Mouse (Mus musculus) hindbrain, embryonic 16.5 days (tissue): ENCODE measurements around the gene Krt222. TPM values are rescaled to one million over a fixed set of nuclear protein-coding genes. Genes with fewer than 3 reads are reported as not detected.

Source experiments
- ATAC-seq: fragments of 200-750 bp; cut with Nextera tagmentation; 2 replicates; pipeline ENCODE4 v1.8.0; 2017; ENCODE audit warnings: moderate TSS enrichment, moderate library complexity
- H3K27ac ChIP-seq: fragments of 300-500 bp; sonication (generic); 2 replicates; pipeline ENCODE4 v1.5.1; 2014; ENCODE audit warnings: low read depth, mild to moderate bottlenecking, control low read depth, low read length, moderate library complexity
- H3K27me3 ChIP-seq: fragments of 300-500 bp; sonication (generic); replicated peaks from 2 replicates; pipeline ENCODE4 v1.6.1; 2014; ENCODE audit warnings: low read length; ENCODE audit not compliant: control insufficient read depth, insufficient read depth
- H3K36me3 ChIP-seq: fragments of 300-500 bp; sonication (generic); 2 replicates; pipeline ENCODE4 v1.6.1; 2014; ENCODE audit warnings: mild to moderate bottlenecking, low read length, moderate library complexity, mixed read lengths; ENCODE audit not compliant: control insufficient read depth, insufficient read depth
- H3K4me1 ChIP-seq: fragments of 300-500 bp; sonication (generic); 2 replicates; pipeline ENCODE4 v1.6.1; 2014; ENCODE audit warnings: low read depth, low read length; ENCODE audit not compliant: control insufficient read depth, insufficient read depth
- H3K4me2 ChIP-seq: fragments of 300-500 bp; sonication (generic); 2 replicates; pipeline ENCODE4 v1.6.1; 2014; ENCODE audit warnings: mild to moderate bottlenecking, low read length, control low read depth, moderate library complexity
- H3K4me3 ChIP-seq: fragments of 300-500 bp; sonication (generic); 2 replicates; pipeline ENCODE4 v1.5.1; 2014; ENCODE audit warnings: mild to moderate bottlenecking, low read length, control low read depth, moderate library complexity
- H3K9ac ChIP-seq: fragments of 300-500 bp; sonication (generic); 2 replicates; pipeline ENCODE4 v1.6.1; 2014; ENCODE audit warnings: low read depth, mild to moderate bottlenecking, control low read depth, low read length, moderate library complexity
- H3K9me3 ChIP-seq: fragments of 300-500 bp; sonication (generic); 2 replicates; pipeline ENCODE4 v1.6.1; 2014; ENCODE audit warnings: mild to moderate bottlenecking, low read length, moderate library complexity; ENCODE audit not compliant: control insufficient read depth
- WGBS: fragments of 180-500 bp; shearing (Covaris S2); extraction: QIAGEN DNeasy Blood & Tissue Kit; methylation state at CpG from one replicate; pipeline ENCODE4 v1.1.7; 2014; 5-methylcytosine and 5-hydroxymethylcytosine counted together
- polyA plus RNA-seq: library from polyadenylated mRNA; unstranded; fragments of >200 nt; fragmentation: Nextera tagmentation; extraction: Ambion mirVana; gene quantifications from 2 replicates; pipeline ENCODE4 v1.2.1, GENCODE M21; 2015

Krt222 gene
- polyA plus RNA-seq, 1 experiment from 2014 or later = 14.3 TPM

- WGBS = 0% methylated on average over 31 of the region's 31 CpGs
- Histone ChIP-seq H3K4me1 (peaks cover 25% of the 10 kb centered on the region), H3K9ac (peak overlapping the region; percentile 99), H3K4me3 (peak overlapping the region; percentile 90), H3K36me3 (peaks cover 7% of the 10 kb centered on the region; the same call in 1 of the 2 replicates), H3K27ac (peak overlapping the region; percentile 98), H3K9me3 (no peaks in the 10 kb centered on the region), H3K4me2 (peak overlapping the region; percentile 90), H3K27me3 (no peaks in the 10 kb centered on the region)
- ATAC-seq = peak; percentile 72
These were observed 14.1 kb downstream of the Krt222 start for GRCm38 (mm10) chr11:99229641-99230260.

GRCm38 (mm10) chr11:99226298-99226697, 17.6 kb downstream of the Krt222 start:
- Histone ChIP-seq H3K4me1 (peaks cover 18% of the 10 kb centered on the region), H3K9ac (no peak overlapping the region), H3K9me3 (no peaks in the 10 kb centered on the region), H3K27ac (no peak overlapping the region), H3K27me3 (no peaks in the 10 kb centered on the region), H3K36me3 (peaks cover 9% of the 10 kb centered on the region; the same call in 1 of the 2 replicates), H3K4me2 (no peak overlapping the region), H3K4me3 (no peak overlapping the region)
- 91% methylated on average over 5 of the region's 5 CpGs for WGBS
- ATAC-seq = no peak

- H3K9ac ChIP-seq = no peak overlapping the region
- peaks cover 18% of the 10 kb centered on the region for H3K36me3 ChIP-seq
- no peak for ATAC-seq
- no peaks in the 10 kb centered on the region for H3K9me3 ChIP-seq
- H3K27ac ChIP-seq = no peak overlapping the region
- no peak overlapping the region for H3K4me2 ChIP-seq
- H3K4me3 ChIP-seq = no peak overlapping the region
- WGBS = 86% methylated on average over 5 of the region's 5 CpGs
- H3K4me1 ChIP-seq = peaks cover 10% of the 10 kb centered on the region
- H3K27me3 ChIP-seq = no peaks in the 10 kb centered on the region
These were observed 20.6 kb downstream of the Krt222 start for GRCm38 (mm10) chr11:99223310-99223709.

GRCm38 (mm10) chr11:99221811-99222210, 22.1 kb downstream of the Krt222 start:
- WGBS = 79% methylated on average over 2 of the region's 2 CpGs
- Histone ChIP-seq H3K27ac (no peak overlapping the region), H3K4me1 (peaks cover 2% of the 10 kb centered on the region; the same call in 1 of the 2 replicates), H3K27me3 (no peaks in the 10 kb centered on the region), H3K9me3 (no peaks in the 10 kb centered on the region), H3K4me2 (no peak overlapping the region), H3K9ac (no peak overlapping the region), H3K36me3 (peaks cover 18% of the 10 kb centered on the region), H3K4me3 (no peak overlapping the region)
- no peak for ATAC-seq

- Histone ChIP-seq H3K4me2 (no peak overlapping the region), H3K9ac (no peak overlapping the region), H3K4me1 (no peaks in the 10 kb centered on the region), H3K9me3 (no peaks in the 10 kb centered on the region), H3K4me3 (no peak overlapping the region), H3K27me3 (no peaks in the 10 kb centered on the region), H3K36me3 (peaks cover 41% of the 10 kb centered on the region), H3K27ac (no peak overlapping the region)
- WGBS = 92% methylated on average over 7 of the region's 7 CpGs
- no peak for ATAC-seq
These were observed 26.5 kb downstream of the Krt222 start for GRCm38 (mm10) chr11:99217248-99217986.

- ATAC-seq = no peak
- Histone ChIP-seq H3K4me1 (no peaks in the 10 kb centered on the region), H3K4me3 (no peak overlapping the region), H3K27ac (no peak overlapping the region), H3K9ac (no peak overlapping the region), H3K36me3 (peaks cover 52% of the 10 kb centered on the region), H3K9me3 (no peaks in the 10 kb centered on the region), H3K27me3 (no peaks in the 10 kb centered on the region), H3K4me2 (no peak overlapping the region)
- WGBS = 97% methylated on average over 3 of the region's 3 CpGs
These were observed 27.7 kb downstream of the Krt222 start for GRCm38 (mm10) chr11:99216181-99216580.

GRCm38 (mm10) chr11:99212693-99213092, 31.2 kb downstream of the Krt222 start:
- ATAC-seq = no peak
- H3K27me3 ChIP-seq = no peaks in the 10 kb centered on the region
- no peaks in the 10 kb centered on the region for H3K4me1 ChIP-seq
- WGBS = 86% methylated on average over 7 of the region's 7 CpGs
- peaks cover 51% of the 10 kb centered on the region for H3K36me3 ChIP-seq
- H3K9ac ChIP-seq = no peak overlapping the region
- H3K4me3 ChIP-seq = no peak overlapping the region
- no peaks in the 10 kb centered on the region for H3K9me3 ChIP-seq
- H3K27ac ChIP-seq = no peak overlapping the region
- H3K4me2 ChIP-seq = no peak overlapping the region

- H3K4me1 ChIP-seq = no peaks in the 10 kb centered on the region
- H3K27me3 ChIP-seq = no peaks in the 10 kb centered on the region
- no peaks in the 10 kb centered on the region for H3K9me3 ChIP-seq
- no peak overlapping the region for H3K27ac ChIP-seq
- H3K4me3 ChIP-seq = no peak overlapping the region
- WGBS = 80% methylated on average over 2 of the region's 2 CpGs
- no peak for ATAC-seq
- no peak overlapping the region for H3K4me2 ChIP-seq
- no peak overlapping the region for H3K9ac ChIP-seq
- peaks cover 46% of the 10 kb centered on the region for H3K36me3 ChIP-seq
These were observed 31.9 kb downstream of the Krt222 start for GRCm38 (mm10) chr11:99211964-99212363.

- 74% methylated on average over 8 of the region's 8 CpGs for WGBS
- Histone ChIP-seq H3K27me3 (no peaks in the 10 kb centered on the region), H3K9ac (no peak overlapping the region), H3K4me2 (no peak overlapping the region), H3K4me1 (no peaks in the 10 kb centered on the region), H3K4me3 (no peak overlapping the region), H3K9me3 (no peaks in the 10 kb centered on the region), H3K27ac (no peak overlapping the region), H3K36me3 (peaks cover 25% of the 10 kb centered on the region)
- ATAC-seq = no peak
These were observed 35.7 kb downstream of the Krt222 start for GRCm38 (mm10) chr11:99208105-99208669.
